Mouse (Mus musculus) kidney, adult 9 months (tissue): Measurements from ENCODE around the gene Wdr17.

Experiments
- DNase-seq: peaks from one replicate; pipeline ENCODE4 v3.0.0; 2022

Wdr17 gene

DNA sequence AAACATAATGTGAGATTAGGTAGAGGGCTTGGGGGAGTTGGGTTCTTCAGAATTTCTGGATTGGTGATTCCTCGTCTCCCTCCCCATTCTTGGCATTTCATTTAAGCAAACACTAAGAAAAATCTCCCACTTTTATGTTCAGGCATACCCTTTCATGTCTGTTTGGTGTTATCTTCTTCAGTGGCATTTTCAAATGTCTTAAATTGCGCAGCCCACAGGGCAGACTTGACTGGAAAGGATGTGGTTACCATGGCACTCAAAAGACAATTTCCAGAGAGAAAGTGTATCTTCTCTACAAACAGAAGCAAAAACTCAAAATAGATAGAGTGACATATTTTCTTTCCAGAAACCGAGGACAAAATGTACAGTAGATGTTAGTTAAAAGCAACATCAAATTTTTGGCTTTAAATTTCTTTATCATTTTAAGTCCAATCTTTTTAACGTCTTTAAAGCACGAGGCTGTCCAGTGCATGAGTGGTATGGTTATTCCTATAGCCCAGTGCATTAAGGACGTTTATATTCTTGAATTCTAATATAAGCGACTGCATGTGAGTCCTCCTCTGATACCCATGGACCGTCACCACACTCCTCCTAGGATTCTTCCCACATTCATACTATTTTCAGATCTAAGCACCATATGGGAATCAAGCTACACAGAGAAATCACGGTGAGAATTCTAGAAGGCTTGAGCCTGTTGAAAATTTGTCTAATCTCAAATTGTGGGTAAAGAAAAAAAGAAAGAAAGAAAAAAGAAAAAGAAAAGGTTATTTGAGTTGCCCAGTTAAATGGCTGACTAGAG is at the start of gene Wdr17:
Wdr17 (minus strand) TSS at position 198 of the 799 bp plus-strand sequence.
- DNase-seq: no peak

DNA sequence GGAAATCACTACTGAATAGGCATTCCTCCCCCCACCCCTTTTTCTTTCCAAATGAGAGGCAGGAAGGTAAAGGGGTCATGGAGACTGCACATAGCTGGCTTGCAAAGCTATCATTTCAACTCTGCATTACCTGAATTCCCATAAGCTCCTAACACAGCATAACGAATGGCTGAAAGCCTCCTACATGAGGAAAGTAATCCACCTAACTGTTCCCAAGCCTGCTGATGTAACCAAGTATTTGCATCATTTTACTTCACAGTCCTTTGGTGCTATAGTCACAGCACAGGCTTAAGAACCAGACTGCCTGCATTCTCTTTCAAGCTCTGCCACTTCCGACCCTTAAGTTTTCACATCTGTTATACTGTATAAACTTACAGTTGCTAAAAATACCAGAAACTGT is 45.3 kb upstream of the Wdr17 start:
- no peak for DNase-seq

DNA sequence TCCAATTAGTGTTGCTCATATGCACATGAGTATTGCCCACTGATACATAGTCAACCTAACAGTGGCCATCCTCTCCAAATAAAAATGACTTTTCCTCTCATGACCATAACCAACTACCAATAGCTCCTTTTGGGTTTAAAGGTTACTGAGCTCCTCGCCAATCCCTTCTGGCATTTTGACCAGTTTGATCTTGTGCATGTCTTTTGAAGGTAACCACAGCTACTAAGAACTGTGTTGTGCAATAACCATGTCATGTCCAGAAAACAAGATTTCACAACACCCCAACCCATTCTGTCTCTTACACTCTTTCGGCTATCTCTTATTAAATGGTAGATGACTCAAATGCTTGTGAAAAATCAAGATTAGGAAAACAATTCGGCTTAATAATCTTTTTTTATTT is 38.0 kb upstream of the Wdr17 start:
- DNase-seq: peak; percentile 52

DNA sequence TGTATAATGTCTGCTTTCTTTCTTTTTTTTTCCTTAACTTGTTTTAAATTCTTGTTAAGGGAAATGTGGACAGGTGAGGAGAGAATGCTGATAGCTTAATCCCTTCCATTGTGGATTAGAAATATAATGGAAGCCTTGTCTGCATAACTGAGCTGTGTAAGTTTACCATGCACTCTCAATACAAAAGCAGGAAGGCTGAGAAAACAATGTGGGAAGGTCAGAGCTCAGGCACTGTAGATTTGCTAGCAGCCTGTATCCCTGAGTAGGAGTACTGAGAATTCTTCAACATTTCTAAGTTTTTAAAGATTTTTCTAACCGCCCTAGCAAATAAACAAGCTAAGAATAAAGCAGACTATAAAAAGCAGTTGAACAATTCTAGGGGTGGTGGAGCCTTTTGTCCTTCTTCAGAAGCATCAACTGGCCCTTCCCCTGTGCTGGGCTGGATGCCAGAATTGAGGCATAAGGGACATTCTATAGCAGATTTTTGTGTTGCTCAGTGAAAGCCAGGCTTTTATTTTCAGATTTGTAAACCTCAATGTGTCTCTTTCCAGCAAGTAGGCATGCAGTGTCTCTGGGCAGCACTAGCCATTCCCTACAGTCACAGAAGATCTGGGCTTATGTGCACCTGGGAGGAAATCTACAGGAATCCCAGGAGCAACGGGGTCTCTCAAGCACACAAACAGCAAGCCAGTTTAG is 35.3 kb upstream of the Wdr17 start:
- no peak for DNase-seq

DNA sequence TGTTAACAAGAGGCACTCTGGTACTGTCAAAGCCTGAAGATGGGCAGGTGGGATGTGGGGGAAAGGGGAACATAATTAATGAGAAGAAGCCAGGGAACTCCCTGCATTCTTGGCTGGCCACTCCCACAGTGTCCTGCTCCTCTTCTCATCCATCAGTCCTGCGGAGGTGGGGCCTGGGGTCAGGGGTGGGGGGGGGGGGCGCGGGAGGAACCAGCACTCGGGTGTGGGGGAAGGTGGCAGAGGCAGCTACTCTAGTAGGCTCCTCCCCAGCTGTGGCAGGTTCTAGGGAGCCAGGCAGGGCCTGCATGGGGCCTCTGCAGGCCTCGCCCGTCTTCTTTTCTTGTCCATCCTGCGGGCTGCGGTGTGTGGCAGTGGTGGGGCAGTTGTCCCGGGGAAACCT is 30.7 kb upstream of the Wdr17 start:
- no peak for DNase-seq

DNA sequence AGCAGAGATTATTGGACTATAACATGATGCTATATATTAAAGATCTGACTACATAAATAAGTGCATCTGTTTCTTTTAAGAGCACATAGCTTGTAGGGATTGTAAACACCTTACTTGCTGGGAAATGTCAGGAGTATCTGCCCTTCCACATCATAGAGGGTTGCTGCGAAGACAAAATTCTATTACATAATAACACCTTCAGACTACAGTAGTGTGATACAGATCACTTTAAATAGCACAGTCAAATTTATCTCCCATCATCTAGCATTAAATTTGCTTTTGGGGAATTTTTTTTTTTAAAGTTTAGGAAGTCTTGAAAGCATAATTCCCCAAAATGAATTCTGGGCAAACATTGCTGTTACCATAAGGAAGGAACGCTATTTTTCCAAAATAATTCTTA is 25.9 kb upstream of the Wdr17 start:
- DNase-seq: no peak

DNA sequence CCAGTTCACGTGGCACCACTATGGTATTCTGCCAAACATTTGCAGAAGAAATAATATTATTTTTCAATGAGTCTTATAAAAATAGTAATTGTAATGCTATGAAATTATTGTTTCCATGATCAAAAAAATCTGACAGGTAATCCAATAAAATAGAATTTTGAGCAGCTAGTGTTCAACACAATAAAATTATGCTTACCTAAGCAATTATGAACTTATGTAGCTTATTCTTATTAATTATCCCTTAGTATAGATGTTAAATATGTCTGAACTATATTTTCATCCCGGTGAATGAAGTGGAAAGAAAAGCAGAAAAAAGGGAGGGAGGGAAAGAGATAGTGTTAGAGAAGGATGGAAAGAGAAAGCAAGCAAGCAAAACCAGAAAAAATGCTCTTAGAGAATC is 12.5 kb upstream of the Wdr17 start:
- no peak for DNase-seq

DNA sequence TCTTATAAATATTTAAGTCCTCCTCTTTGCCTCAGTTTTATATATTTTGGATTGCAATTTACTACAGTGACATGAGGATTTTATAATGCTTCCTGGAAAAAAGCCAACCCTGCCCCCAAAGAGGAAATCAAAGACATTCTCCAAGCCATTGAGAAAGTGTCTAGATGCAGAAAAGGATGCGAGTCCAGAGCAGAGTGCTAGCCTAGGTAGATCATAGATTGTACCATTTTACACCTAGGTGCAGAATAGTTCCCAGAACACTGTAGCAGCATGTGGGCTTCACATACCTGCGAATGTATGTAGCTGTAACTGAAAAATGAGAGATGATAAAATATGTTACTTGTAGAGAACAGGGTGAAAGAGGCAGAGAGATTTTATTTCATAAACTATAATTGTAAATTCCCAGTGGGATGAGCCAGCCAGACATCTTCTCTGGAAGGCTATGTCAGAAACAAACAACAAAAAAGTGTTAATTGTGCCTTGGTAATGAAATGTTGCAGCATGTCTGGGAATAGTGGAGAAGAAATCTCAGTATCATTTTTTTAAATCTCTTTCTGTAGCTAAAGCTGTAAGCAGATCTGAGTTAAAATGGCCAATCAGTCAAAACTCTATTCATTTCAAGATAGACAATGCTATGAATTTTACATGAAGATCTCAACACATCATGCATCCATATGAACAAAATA is 7.8 kb upstream of the Wdr17 start:
- no peak for DNase-seq

DNA sequence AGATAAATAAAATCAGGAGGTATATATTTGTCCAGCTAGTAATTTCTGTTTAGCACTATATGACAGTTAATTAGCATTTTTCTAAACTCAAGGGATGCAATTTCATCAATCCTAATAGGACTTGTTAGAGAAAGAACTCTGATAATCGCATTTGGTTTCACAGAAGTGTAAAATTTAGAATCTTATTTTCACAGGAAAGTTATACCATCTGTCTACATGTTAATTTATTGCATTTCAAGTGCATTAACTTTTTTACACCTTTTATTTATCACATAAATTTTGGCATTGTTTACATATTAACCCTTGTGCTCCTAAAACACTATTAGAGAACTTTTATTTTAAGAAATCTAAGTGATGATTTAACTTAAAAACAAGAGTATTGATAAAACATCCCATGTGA is 7.2 kb upstream of the Wdr17 start:
- no peak for DNase-seq

DNA sequence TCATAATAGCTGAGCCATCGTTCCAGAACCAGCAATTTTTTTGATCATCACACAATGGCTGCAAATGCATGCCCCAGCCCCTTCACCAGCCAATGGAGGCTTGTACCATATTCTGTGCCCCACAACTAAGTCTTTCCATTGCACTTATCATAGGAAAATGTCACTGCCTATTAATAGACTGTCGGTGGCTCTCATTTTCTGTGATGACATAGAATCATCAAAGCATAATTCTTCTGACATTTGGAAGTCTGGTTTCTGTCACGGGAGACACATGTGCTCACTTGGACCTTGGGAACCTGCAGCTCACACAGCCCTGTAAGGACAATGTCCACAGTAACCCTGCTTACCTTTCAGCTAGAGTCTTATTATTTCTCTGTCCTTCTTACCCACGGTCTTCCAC is 424 bp downstream of the Wdr17 start:
- peak; percentile 5 for DNase-seq

DNA sequence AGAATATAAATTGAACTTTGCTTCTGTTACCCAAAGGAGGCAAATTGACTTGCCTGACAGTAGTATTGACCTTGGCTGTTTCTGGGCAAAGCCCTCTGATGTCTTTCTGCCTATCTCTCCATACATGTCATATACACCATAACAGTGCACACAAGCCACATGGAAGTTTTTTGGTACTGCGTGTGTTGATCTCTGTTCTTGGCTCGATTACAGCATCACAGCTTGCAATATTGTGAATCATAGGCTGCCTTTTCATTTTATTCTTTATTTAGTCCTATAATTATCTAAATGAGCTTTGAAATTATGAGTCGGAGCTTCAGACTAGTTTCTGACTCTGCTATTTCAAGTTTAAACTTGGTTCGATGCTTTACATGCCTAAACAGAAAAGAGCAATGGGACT is 10.5 kb downstream of the Wdr17 start:
- no peak for DNase-seq

DNA sequence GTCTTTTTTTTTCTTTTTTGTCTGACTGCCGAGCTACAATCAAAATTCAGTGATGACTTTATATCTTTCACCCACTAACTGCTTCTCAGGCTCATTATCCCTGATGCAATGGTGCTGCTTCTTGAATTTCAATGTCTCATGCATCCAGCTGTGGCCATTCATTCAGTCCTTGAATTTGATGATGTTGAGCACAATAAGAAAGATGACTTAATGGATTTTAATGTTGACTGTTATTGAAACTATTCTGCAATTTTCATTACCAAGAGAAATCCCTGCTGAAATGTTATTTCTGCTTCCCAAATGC is 22.3 kb downstream of the Wdr17 start:
- DNase-seq: no peak

DNA sequence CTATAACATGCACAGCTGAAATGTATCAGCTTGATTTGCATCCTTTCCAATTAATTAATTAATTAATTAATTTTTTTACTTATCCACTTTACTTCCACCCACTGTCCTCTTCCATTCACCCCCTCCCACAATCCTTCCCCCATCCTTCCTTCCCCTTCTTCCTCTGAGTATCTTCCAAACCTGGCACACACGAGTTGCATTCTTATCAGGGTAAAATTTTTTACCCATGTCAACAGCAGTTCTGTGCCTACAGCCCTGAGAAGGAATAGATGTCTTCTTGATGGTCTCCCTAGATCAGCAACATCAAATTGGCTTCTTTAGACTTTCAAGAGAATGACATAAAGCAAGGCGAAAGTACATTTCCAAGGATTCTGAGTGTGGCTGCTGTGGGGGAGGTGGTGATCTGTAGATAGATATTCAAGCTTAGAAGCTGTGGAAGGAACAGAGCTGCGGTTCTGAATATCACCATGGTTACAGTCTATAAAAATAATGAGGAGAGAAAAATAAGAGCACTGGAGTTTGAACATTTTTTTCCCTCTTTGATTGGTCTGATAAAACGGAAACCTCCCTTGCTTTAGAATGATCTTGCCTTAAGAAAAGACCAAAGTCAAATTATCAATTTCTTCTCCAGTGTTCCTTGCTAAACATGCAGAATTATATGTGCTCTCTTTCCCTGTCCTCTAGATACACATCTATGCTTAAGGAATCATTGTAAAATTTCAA is 22.8 kb downstream of the Wdr17 start:
- DNase-seq: no peak

DNA sequence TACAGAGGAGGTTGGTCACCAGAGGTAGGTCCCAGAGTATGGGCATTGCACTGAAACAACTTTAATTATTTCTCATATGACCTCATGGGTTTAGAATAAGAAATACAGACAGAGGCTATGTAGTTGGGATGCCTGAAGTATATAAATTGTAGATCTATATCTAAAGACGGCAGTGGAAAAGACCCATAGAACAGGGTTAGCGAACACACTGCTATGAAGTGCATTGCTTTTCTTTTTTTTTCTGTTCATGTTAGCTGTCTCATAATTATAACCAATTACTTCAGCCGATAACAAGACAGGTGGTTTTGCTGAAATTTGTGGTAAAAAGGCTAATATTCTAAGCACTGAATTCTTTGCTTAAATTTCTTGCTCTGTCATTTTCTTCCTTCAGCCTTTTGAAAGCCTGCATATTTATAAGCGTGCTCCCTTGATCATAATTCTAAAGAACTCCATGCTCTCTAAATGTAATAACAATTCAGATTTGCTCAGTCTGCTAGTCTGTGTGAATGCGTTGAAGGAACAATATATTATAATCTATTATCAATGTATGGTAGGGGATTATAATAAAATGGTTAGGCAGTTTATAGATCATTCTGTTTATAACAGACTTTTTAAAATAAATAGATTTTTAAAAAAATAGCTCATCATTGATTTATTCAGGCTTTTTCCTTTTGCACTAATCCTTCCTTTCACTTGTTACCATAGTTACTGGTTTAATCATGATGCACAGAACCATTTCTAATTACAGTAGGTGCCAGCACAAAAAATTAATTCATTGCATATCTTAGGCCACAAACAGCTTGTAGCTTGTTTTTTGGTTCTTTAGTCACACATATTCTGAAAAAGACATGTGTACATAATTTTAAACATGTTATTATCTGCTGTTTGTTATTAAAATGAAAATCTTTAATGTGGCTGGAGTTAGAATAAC is 50.7 kb downstream of the Wdr17 start:
- DNase-seq: no peak

DNA sequence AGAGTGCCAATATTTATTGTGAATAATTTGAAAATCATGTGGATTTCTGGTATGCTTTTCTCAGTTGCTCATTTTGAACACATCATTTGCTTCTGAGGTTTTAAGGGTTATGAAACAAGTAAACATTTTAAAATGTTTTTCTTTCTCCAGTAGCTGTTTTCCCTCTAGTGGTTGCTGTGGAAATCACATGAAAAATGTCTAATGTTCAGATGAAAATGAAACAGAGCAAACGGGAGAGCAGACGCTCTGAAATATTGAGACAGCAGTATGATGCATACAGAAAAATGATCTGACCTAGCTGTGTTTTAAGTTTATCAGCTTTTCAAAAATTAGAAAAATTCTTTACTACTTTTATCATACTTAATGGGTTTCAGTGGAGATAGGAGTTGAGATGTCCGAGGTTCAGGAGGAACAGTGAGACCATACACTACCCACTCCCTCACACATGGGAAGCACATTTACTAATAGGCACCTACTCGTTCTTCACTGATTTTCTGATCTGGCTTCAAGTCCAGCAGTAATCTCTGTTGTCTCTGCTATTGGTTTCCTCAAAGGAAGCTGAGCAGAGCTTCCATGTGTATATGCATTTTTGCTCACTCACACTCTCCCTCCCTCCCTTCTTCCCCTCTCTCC is 57.1 kb downstream of the Wdr17 start:
- DNase-seq: peak; percentile 44

DNA sequence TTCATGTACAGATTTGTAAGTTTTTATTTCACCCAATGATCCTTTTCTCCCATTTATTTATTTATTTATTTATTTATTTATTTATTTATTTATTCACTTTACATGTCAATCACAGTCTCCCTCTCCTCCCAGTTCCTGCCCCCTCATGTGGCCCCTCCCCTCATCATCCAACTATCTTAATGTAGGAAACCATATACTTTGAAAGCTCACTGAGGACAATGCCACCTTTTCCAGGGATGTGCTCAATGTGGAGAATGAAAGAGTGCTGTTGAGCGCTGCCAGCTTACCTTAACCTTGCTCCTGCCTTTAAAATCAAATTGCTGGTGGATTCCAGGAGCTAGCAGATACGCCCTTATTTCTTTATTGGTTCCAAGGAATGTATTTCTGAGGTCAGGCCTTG is 59.0 kb downstream of the Wdr17 start:
- DNase-seq: no peak

DNA sequence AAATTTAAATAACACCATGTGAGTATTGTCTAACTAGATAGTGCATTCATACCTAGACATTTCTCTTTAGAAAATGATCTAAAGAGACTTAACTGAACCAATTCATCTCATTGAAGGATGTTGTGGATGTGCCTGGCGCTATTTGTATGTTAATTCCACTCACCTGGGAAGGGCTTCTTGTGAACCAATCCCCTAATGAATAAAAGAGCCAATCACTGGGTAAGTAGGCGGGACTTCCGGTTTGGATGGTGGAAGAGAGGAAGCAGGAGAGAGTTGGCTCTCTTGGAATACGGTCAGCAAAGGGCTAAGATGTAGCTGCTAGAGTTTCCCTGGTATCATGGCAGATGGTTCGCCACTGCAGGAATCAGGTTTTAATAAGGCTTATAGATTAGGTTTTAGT is 64.0 kb downstream of the Wdr17 start:
- no peak for DNase-seq

DNA sequence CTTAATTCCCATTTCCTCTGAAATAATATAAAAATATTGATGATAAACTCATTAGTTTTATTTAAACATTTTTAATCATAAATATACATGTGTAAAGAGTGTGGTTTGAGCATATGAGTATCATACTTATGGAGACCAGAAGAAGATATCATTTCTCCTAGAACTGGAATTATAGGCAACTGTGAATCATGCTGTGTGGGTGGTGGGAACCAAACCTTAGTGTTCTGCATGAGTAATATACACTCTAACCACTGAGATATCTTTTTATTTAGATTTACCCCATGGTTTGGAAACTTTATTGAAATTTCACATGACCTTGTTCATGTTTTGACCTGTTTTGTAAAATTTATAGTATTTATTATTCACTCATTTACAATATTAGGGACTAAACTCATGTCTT is 68.3 kb downstream of the Wdr17 start:
- DNase-seq: no peak

DNA sequence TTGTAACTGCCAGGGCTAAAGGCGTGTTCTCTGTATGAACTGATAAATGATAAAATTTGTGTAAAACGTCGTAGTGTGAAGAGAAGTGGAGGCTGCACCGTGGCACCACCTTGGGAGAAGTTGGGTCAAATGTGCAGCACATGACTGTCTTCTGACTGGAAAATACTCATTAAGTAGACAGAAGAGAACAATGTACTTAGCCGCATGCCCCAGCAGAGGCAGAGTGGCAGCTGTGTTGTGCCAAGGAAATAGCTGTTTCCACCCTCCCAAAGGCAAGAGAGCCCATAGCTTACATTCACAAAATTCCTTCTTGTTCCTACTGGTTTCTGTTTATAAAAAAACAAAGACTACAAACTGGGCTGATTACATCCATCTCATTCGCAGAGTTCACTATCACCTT is 78.8 kb downstream of the Wdr17 start:
- DNase-seq: peak; percentile 9

DNA sequence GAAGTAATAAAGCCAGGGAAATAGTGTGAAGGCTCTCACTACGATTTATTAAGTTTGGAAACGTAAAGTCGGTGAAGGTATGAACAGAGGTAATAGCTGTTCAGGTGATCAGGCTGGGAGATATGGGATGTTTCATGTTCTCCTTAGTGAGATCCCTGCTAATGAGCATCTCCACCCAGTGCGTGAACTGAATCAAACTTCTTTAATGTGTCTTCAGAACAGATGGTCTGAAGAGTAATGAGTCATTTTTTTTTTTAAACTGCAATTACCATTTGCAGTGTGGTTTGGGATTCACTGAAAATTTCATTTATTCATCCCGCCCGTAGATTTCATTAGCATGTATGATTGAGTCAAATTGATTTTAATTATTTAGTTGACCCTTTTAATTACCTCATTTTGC is 80.8 kb downstream of the Wdr17 start:
- no peak for DNase-seq

DNA sequence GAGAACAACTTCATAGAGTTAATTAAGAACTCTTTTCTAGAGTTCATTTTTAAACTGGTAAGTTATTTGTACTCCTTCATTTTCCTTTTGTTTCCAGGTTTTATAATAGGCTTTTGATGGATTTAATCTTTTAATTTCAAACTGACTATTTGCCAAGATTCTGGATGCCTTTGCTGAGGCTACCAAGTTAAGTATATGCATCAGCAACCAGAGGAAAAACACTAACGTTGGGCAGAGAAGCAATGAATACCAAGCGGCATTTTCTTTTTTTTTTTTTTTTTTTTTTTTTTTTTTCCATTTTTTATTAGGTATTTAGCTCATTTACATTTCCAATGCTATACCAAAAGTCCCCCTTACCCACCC is 94.3 kb downstream of the Wdr17 start:
- DNase-seq: no peak
